ENCODE assay signal across 22 mouse cellular contexts in the genomic region with DNA sequence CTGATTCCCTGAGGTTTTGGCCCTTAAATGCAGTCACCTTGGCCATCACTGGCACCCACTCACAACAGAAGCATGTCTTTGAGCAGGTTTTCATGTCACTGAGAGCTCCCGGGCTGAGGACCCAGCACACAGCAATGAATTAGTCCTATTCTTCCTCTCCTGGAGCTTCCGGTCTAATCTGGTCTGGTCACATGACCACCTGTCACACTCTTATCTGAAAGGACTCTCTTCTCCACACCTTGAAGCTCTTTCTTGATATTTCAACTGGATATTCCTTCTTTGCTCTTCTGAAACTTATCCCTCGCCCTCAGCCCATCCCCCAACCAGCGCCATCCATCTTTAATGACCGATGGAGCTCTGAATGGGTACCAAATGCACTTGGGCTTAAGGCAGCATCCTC. TPM values are rescaled to one million over a fixed set of nuclear protein-coding genes. Genes with fewer than 3 reads are reported as not detected.
DNase-seq lines count a peak whose midpoint lies in the region; ATAC-seq and TF ChIP-seq lines count a peak whose summit lies in the region.
"Had no signal": no experiment of that assay in that cellular context is flagged by ENCODE, and none has a peak within 500 bp of the region (broad histone marks: within the 10 kb centered on the region; RNA-seq: fewer than 3 reads in every experiment).

No protein-coding gene starts in this region.

- no peak for TF ChIP-seq CTCF in MEL (IDR thresholded peaks at IDR 0.05 in 2 of 3, conservative IDR thresholded peaks at IDR 0.05 in 1 of 3; ENCODE audit: control insufficient read depth in 1 of 3, insufficient read depth in 1 of 3, low read depth in 2 of 3, low read length in 3 of 3, poor library complexity in 1 of 3, severe bottlenecking in 1 of 3)
- TF ChIP-seq CTCF in stomach, postnatal 0 days (IDR thresholded peaks at IDR 0.05; ENCODE audit: low read depth) = no peak
- no peak for TF ChIP-seq CTCF in lung, adult 2 months (IDR thresholded peaks at IDR 0.05; ENCODE audit: insufficient read depth, low read length)

- no peak for TF ChIP-seq EP300 in MEL (IDR thresholded peaks at IDR 0.05; ENCODE audit: low read depth in 1 of 2, low read length in 2 of 2)
- no peak for TF ChIP-seq EP300 in stomach, postnatal 0 days (optimal IDR thresholded peaks at IDR 0.05)

- DNase-seq in MEL (ENCODE audit: low read depth, low spot score) = no peak
- DNase-seq in stomach, postnatal 0 days (ENCODE audit: low spot score) = no peak
- no peak for DNase-seq in lung, adult 2 months
- DNase-seq: adrenal gland, adult 2 months; adrenal gland, postnatal 10 days; adrenal gland, postnatal 25 days; cerebellum, adult 11 months; cerebellum, adult 8-10 months; cerebellum, adult 9-11 months; cerebellum, postnatal 14 days; cerebellum, postnatal 36 days; embryo, embryonic 11 days had no signal

- H3K4me1 ChIP-seq in MEL (ENCODE audit: control insufficient read depth in 1 of 2, insufficient read depth in 2 of 2, low read length in 2 of 2) = peaks cover 0 to 11% of the 10 kb centered on the region in 2 experiments; a peak in 2 of 4 replicates
- H3K4me1 ChIP-seq in stomach, embryonic 15.5 days = peaks cover 12% of the 10 kb centered on the region
- H3K4me1 ChIP-seq in stomach, postnatal 0 days (replicated peaks; ENCODE audit: control insufficient read depth, insufficient read depth) = 0 out of 2 replicates have a peak, but pooled peaks cover 2% of the 10 kb centered on the region
- 0 out of 2 replicates have a peak, but pooled peaks cover 5% of the 10 kb centered on the region for H3K4me1 ChIP-seq in lung, adult 2 months (ENCODE audit: control insufficient read depth, insufficient read depth, low read length)

- TF ChIP-seq RAD21 in MEL (IDR thresholded peaks at IDR 0.05; ENCODE audit: low read depth, low read length) = no peak

- no peak for ATAC-seq in stomach, embryonic 15.5 days (ENCODE audit: insufficient read depth, low FRiP score, low read depth)
- no peak for ATAC-seq in stomach, postnatal 0 days (ENCODE audit: low FRiP score, low TSS enrichment)
- no peak for ATAC-seq in frontal cortex, adult (ENCODE audit: low TSS enrichment)
- ATAC-seq: forebrain, embryonic 14.5 days; forebrain, embryonic 16.5 days had no signal

- H3K4me3 ChIP-seq in MEL (ENCODE audit: control insufficient read depth in 1 of 2, insufficient read depth in 1 of 2, low read depth in 2 of 2, low read length in 2 of 2) = no peak overlapping the region
- no peak overlapping the region for H3K4me3 ChIP-seq in stomach, embryonic 15.5 days (replicated peaks)
- no peak overlapping the region for H3K4me3 ChIP-seq in stomach, postnatal 0 days (ENCODE audit: low read depth, low read length)
- H3K4me3 ChIP-seq in lung, adult 2 months (replicated peaks; ENCODE audit: extremely low read depth, low read depth, low read length) = no peak overlapping the region
- H3K4me3 ChIP-seq: embryonic facial prominence, embryonic 13.5 days; embryonic facial prominence, embryonic 15.5 days; erythroblast, embryonic 14.5 days; forebrain, embryonic 10.5 days; forebrain, embryonic 12.5 days had no signal

- no peaks in the 10 kb centered on the region for H3K9me3 ChIP-seq in MEL (replicated peaks; ENCODE audit: insufficient read depth, low read length)
- no peaks in the 10 kb centered on the region for H3K9me3 ChIP-seq in stomach, embryonic 15.5 days
- H3K9me3 ChIP-seq in stomach, postnatal 0 days (ENCODE audit: control insufficient read depth, low read length) = no peaks in the 10 kb centered on the region
- H3K9me3 ChIP-seq: embryonic facial prominence, embryonic 13.5 days; embryonic facial prominence, embryonic 15.5 days; forebrain, embryonic 10.5 days; forebrain, embryonic 12.5 days; G1E had no signal

- no peak overlapping the region for H3K4me2 ChIP-seq in stomach, embryonic 15.5 days
- H3K4me2 ChIP-seq in stomach, postnatal 0 days (replicated peaks; ENCODE audit: low read depth) = no peak overlapping the region
- H3K4me2 ChIP-seq: embryonic facial prominence, embryonic 13.5 days; embryonic facial prominence, embryonic 15.5 days; forebrain, embryonic 12.5 days had no signal

- peaks cover under 1 to 2% of the 10 kb centered on the region in 2 experiments; a peak in 2 of 4 replicates for H3K27me3 ChIP-seq in MEL (ENCODE audit: control insufficient read depth in 1 of 2, insufficient read depth in 2 of 2, low read length in 2 of 2)
- H3K27me3 ChIP-seq in stomach, embryonic 15.5 days (replicated peaks) = peaks cover 7% of the 10 kb centered on the region; the same call in 1 of the 2 replicates
- H3K27me3 ChIP-seq in stomach, postnatal 0 days (ENCODE audit: control insufficient read depth, insufficient read depth, low read length) = no peaks in the 10 kb centered on the region

- no peak overlapping the region for H3K9ac ChIP-seq in MEL (ENCODE audit: control insufficient read depth, low read depth, low read length, poor library complexity, severe bottlenecking)
- H3K9ac ChIP-seq in stomach, embryonic 15.5 days = no peak overlapping the region
- H3K9ac ChIP-seq in stomach, postnatal 0 days (ENCODE audit: low read length) = no peak overlapping the region
- H3K9ac ChIP-seq: embryonic facial prominence, embryonic 13.5 days; embryonic facial prominence, embryonic 15.5 days; forebrain, embryonic 12.5 days had no signal

- no peak overlapping the region for H3K27ac ChIP-seq in MEL (ENCODE audit: control insufficient read depth, low read depth, low read length)
- 0 out of 2 replicates have a peak overlapping the region, but pooled peaks have one; percentile 26 for H3K27ac ChIP-seq in stomach, embryonic 15.5 days
- peak overlapping the region; percentile 70 for H3K27ac ChIP-seq in stomach, postnatal 0 days (replicated peaks)
- H3K27ac ChIP-seq: embryonic facial prominence, embryonic 13.5 days; embryonic facial prominence, embryonic 15.5 days; forebrain, embryonic 10.5 days; forebrain, embryonic 12.5 days had no signal

- 74% methylated on average over 5 of the region's 5 CpGs for WGBS in stomach, embryonic 15.5 days
- 64% methylated on average over 5 of the region's 5 CpGs for WGBS in stomach, postnatal 0 days
- WGBS in lung, adult 2 months = 60% methylated on average over 5 of the region's 5 CpGs

- H3K79me2 ChIP-seq in MEL (ENCODE audit: control insufficient read depth, insufficient read depth, low read length, poor library complexity) = peaks cover 4% of the 10 kb centered on the region

- H3K36me3 ChIP-seq in MEL (ENCODE audit: control insufficient read depth in 1 of 2, insufficient read depth in 2 of 2, low read length in 2 of 2) = peaks cover 0 to 8% of the 10 kb centered on the region in 2 experiments; a peak in 1 of 4 replicates
- no peaks in the 10 kb centered on the region for H3K36me3 ChIP-seq in stomach, embryonic 15.5 days
- H3K36me3 ChIP-seq in stomach, postnatal 0 days (ENCODE audit: control insufficient read depth, insufficient read depth, low read length) = no peaks in the 10 kb centered on the region
- H3K36me3 ChIP-seq: embryonic facial prominence, embryonic 13.5 days; embryonic facial prominence, embryonic 15.5 days; forebrain, embryonic 10.5 days; forebrain, embryonic 12.5 days had no signal

- TF ChIP-seq POLR2A in MEL (IDR thresholded peaks at IDR 0.05; ENCODE audit: control insufficient read depth in 1 of 2, insufficient read depth in 1 of 2, low read depth in 1 of 2, low read length in 2 of 2, poor library complexity in 1 of 2) = no peak
- no peak for TF ChIP-seq POLR2A in lung, adult 2 months (IDR thresholded peaks at IDR 0.05; ENCODE audit: borderline replicate concordance, extremely low read depth, low read depth, low read length)

TF ChIP-seq in MEL, 35 proteins besides CTCF, POLR2A, EP300 and RAD21:
- TF ChIP-seq USF1 (IDR thresholded peaks at IDR 0.05; ENCODE audit: low read depth, low read length) = peak; percentile 90
- no peak for TF ChIP-seq MAFK (IDR thresholded peaks at IDR 0.05; ENCODE audit: borderline replicate concordance, low read depth, low read length)
- no peak for TF ChIP-seq MXI1 (IDR thresholded peaks at IDR 0.05; ENCODE audit: low read depth, low read length)
- TF ChIP-seq GATA1 (IDR thresholded peaks at IDR 0.05; ENCODE audit: low read depth, low read length) = no peak
- no peak for TF ChIP-seq NRF1 (IDR thresholded peaks at IDR 0.05; ENCODE audit: insufficient read depth, low read depth, low read length, poor library complexity, severe bottlenecking)
- peak; percentile 47; the same call in 1 of the 2 replicates for TF ChIP-seq MAX (IDR thresholded peaks at IDR 0.05; ENCODE audit: low read length)
- peak in 1 of 2 experiments; percentile 54; a peak in 1 of 4 replicates for TF ChIP-seq USF2 (IDR thresholded peaks at IDR 0.05; ENCODE audit: borderline replicate concordance in 1 of 2, insufficient read depth in 1 of 2, low read depth in 1 of 2, low read length in 2 of 2)
TF ChIP-seq in MEL: peak in this region for 3.

RNA-seq across cellular contexts. Expression of a gene that starts 2.0 kb away (rescaled TPM):
- 11.4 and 12.7 TPM in 2 replicates for total RNA-seq in MEL (2012; rRNA removed)
- polyA plus RNA-seq in MEL (2012; ENCODE audit: insufficient read depth in 1 of 2, insufficient read length in 2 of 2, low read depth in 1 of 2, low replicate concordance in 2 of 2, missing spikeins in 1 of 2) = 10 to 100 TPM in 1 of 2 experiments, not detected in 1; 24.0 TPM
- polyA plus RNA-seq in stomach, embryonic 15.5 days (2015; fragmentation: Nextera tagmentation; extraction: Ambion mirVana) = 21.7 and 23.7 TPM in 2 replicates
- polyA plus RNA-seq in stomach, postnatal 0 days (2015; fragmentation: Nextera tagmentation; extraction: Ambion mirVana) = 24.5 and 25.2 TPM in 2 replicates
- 21.2 and 33.3 TPM in 2 replicates for polyA plus RNA-seq in lung, adult 2 months (2012; rRNA removed)

RNA-seq across cellular contexts. Expression of a gene that starts 59.6 kb away (rescaled TPM):
- 26.0 and 30.1 TPM in 2 replicates for total RNA-seq in MEL (2012; rRNA removed)
- polyA plus RNA-seq in MEL (2012; ENCODE audit: insufficient read depth in 1 of 2, insufficient read length in 2 of 2, low read depth in 1 of 2, low replicate concordance in 2 of 2, missing spikeins in 1 of 2) = 10 to 100 TPM in 1 of 2 experiments, not detected in 1; 27.8 TPM
- 33.3 and 38.2 TPM in 2 replicates for polyA plus RNA-seq in stomach, embryonic 15.5 days (2015; fragmentation: Nextera tagmentation; extraction: Ambion mirVana)
- polyA plus RNA-seq in stomach, postnatal 0 days (2015; fragmentation: Nextera tagmentation; extraction: Ambion mirVana) = 14.5 and 17.2 TPM in 2 replicates
- polyA plus RNA-seq in lung, adult 2 months (2012; rRNA removed) = 11.0 and 13.2 TPM in 2 replicates

RNA-seq across cellular contexts. Expression of a gene that starts 59.7 kb away (rescaled TPM):
- 86.6 and 95.9 TPM in 2 replicates for total RNA-seq in MEL (2012; rRNA removed)
- 100 to 1,000 TPM in 1 of 2 experiments, not detected in 1; 106 TPM for polyA plus RNA-seq in MEL (2012; ENCODE audit: insufficient read depth in 1 of 2, insufficient read length in 2 of 2, low read depth in 1 of 2, low replicate concordance in 2 of 2, missing spikeins in 1 of 2)
- 59.5 and 62.0 TPM in 2 replicates for polyA plus RNA-seq in stomach, embryonic 15.5 days (2015; fragmentation: Nextera tagmentation; extraction: Ambion mirVana)
- 27.0 and 27.8 TPM in 2 replicates for polyA plus RNA-seq in stomach, postnatal 0 days (2015; fragmentation: Nextera tagmentation; extraction: Ambion mirVana)
- polyA plus RNA-seq in lung, adult 2 months (2012; rRNA removed) = 11.6 and 19.3 TPM in 2 replicates
